Mouse (Mus musculus): ENCODE data around the gene Bnip1. TPM values are rescaled to one million over a fixed set of nuclear protein-coding genes. Genes with fewer than 3 reads are reported as not detected.

The Bnip1 gene
- polyA plus RNA-seq, 1 experiment from 2014 or later, result 64.2 TPM

- Histone ChIP-seq H3K27me3 (ENCODE audit: control insufficient read depth, insufficient read depth, low read depth, low read length) (no peaks in the 10 kb centered on the region), H3K9ac (ENCODE audit: low read depth, low read length) (no peak overlapping the region), H3K36me3 (ENCODE audit: control insufficient read depth, insufficient read depth, low read length) (no peaks in the 10 kb centered on the region), H3K4me3 (ENCODE audit: low read depth, low read length) (no peak overlapping the region), H3K27ac (ENCODE audit: low read length) (no peak overlapping the region), H3K4me1 (ENCODE audit: control insufficient read depth, insufficient read depth, low read length) (peaks cover 10% of the 10 kb centered on the region), H3K4me2 (ENCODE audit: low read length) (no peak overlapping the region), H3K9me3 (replicated peaks; ENCODE audit: control insufficient read depth, low read length, poor library complexity, severe bottlenecking) (no peaks in the 10 kb centered on the region)
- WGBS, result 88% methylated on average over 4 of the region's 4 CpGs
- no peak for ATAC-seq
Measured at GRCm38 (mm10) chr17:26778001-26778400, 2.9 kb upstream of the Bnip1 start.

GRCm38 (mm10) chr17:26778430-26779100 lies 2.3 kb upstream of the Bnip1 start:
- WGBS, result 97% methylated on average over 3 of the region's 3 CpGs

GRCm38 (mm10) chr17:26779471-26779870 lies 1.4 kb upstream of the Bnip1 start:
- Histone ChIP-seq H3K27me3 (ENCODE audit: control insufficient read depth, insufficient read depth, low read depth, low read length) (no peaks in the 10 kb centered on the region), H3K27ac (ENCODE audit: low read length) (no peak overlapping the region), H3K36me3 (ENCODE audit: control insufficient read depth, insufficient read depth, low read length) (peaks cover 8% of the 10 kb centered on the region; the same call in 1 of the 2 replicates), H3K9me3 (replicated peaks; ENCODE audit: control insufficient read depth, low read length, poor library complexity, severe bottlenecking) (no peaks in the 10 kb centered on the region), H3K9ac (ENCODE audit: low read depth, low read length) (no peak overlapping the region), H3K4me2 (ENCODE audit: low read length) (no peak overlapping the region), H3K4me1 (ENCODE audit: control insufficient read depth, insufficient read depth, low read length) (peaks cover 10% of the 10 kb centered on the region), H3K4me3 (ENCODE audit: low read depth, low read length) (no peak overlapping the region)
- no peak for ATAC-seq
- WGBS, result 86% methylated on average over 2 of the region's 2 CpGs

More at GRCm38 (mm10) chr17:26778430-26779100, 2.3 kb upstream of the Bnip1 start:
- Histone ChIP-seq H3K9ac (ENCODE audit: low read depth, low read length) (no peak overlapping the region), H3K27ac (ENCODE audit: low read length) (no peak overlapping the region), H3K4me2 (ENCODE audit: low read length) (no peak overlapping the region), H3K4me1 (ENCODE audit: control insufficient read depth, insufficient read depth, low read length) (peaks cover 10% of the 10 kb centered on the region), H3K9me3 (replicated peaks; ENCODE audit: control insufficient read depth, low read length, poor library complexity, severe bottlenecking) (no peaks in the 10 kb centered on the region), H3K27me3 (ENCODE audit: control insufficient read depth, insufficient read depth, low read depth, low read length) (no peaks in the 10 kb centered on the region), H3K4me3 (ENCODE audit: low read depth, low read length) (no peak overlapping the region), H3K36me3 (ENCODE audit: control insufficient read depth, insufficient read depth, low read length) (peaks cover 2% of the 10 kb centered on the region; the same call in 1 of the 2 replicates)
- no peak for ATAC-seq

DNA sequence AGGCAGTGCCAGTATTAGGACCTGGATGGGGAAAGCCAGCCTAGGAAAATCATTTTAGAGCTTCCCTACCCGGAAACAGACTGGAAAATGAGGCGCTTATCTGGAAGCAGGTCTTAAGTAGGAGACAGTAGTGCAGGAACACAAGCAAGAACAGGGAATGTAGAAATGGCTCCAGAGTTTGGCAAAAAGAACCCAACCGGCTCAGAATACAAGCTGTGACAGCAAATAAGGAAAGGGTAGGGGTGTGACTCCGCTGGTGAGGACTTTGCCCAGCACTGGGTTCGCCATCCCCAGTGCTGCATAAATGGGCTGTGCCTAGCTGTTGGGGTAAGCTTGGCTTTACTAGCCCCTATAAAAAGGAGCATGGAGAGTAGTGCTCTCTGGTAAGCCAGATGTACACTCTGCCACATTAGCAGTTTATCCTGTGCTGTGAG lies 761 bp downstream of the Bnip1 start:
- Histone ChIP-seq H3K4me2 (ENCODE audit: low read length) (peak overlapping the region; percentile 92), H3K9ac (ENCODE audit: low read depth, low read length) (peak overlapping the region; percentile 80), H3K27ac (ENCODE audit: low read length) (peak overlapping the region; percentile 80; the same call in 1 of the 2 replicates), H3K4me3 (ENCODE audit: low read depth, low read length) (peak overlapping the region; percentile 81), H3K36me3 (ENCODE audit: control insufficient read depth, insufficient read depth, low read length) (peaks cover 15% of the 10 kb centered on the region; the same call in 1 of the 2 replicates), H3K9me3 (replicated peaks; ENCODE audit: control insufficient read depth, low read length, poor library complexity, severe bottlenecking) (no peaks in the 10 kb centered on the region), H3K4me1 (ENCODE audit: control insufficient read depth, insufficient read depth, low read length) (peaks cover 10% of the 10 kb centered on the region), H3K27me3 (ENCODE audit: control insufficient read depth, insufficient read depth, low read depth, low read length) (no peaks in the 10 kb centered on the region)
- no peak for ATAC-seq
- WGBS, result 26% methylated on average over 5 of the region's 5 CpGs

- 95% methylated on average over 8 of the region's 8 CpGs for WGBS
- H3K36me3 ChIP-seq (ENCODE audit: control insufficient read depth, insufficient read depth, low read length), result peaks cover 27% of the 10 kb centered on the region
- H3K9ac ChIP-seq (ENCODE audit: low read depth, low read length), result no peak overlapping the region
- ATAC-seq, result no peak
- no peaks in the 10 kb centered on the region for H3K27me3 ChIP-seq (ENCODE audit: control insufficient read depth, insufficient read depth, low read depth, low read length)
- H3K4me1 ChIP-seq (ENCODE audit: control insufficient read depth, insufficient read depth, low read length), result peaks cover 10% of the 10 kb centered on the region
- no peaks in the 10 kb centered on the region for H3K9me3 ChIP-seq (replicated peaks; ENCODE audit: control insufficient read depth, low read length, poor library complexity, severe bottlenecking)
- no peak overlapping the region for H3K27ac ChIP-seq (ENCODE audit: low read length)
- H3K4me3 ChIP-seq (ENCODE audit: low read depth, low read length), result no peak overlapping the region
- H3K4me2 ChIP-seq (ENCODE audit: low read length), result no peak overlapping the region
Measured at GRCm38 (mm10) chr17:26784525-26784924, 3.7 kb downstream of the Bnip1 start.

DNA sequence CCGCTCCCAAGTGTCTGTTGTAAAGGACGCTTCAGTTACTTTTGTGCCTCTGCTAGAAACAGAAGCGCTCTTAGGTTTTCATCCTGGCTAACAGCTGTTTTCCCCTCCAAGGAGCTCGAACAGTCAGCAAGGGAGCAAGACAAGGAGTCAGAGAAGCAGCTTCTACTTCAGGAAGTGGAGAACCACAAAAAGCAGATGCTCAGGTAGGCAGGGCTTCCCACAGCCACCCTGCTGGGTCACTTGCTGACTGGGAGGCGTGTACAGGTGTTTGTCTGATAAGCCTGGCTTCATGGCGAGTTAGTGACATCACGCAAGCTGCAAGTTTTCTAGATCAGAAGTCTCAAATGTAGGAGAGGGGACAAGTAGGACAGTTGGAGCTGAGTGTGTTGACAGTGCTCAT lies 5.7 kb downstream of the Bnip1 start:
- Histone ChIP-seq H3K27ac (ENCODE audit: low read length) (no peak overlapping the region), H3K4me3 (ENCODE audit: low read depth, low read length) (no peak overlapping the region), H3K27me3 (ENCODE audit: control insufficient read depth, insufficient read depth, low read depth, low read length) (no peaks in the 10 kb centered on the region), H3K36me3 (ENCODE audit: control insufficient read depth, insufficient read depth, low read length) (peaks cover 41% of the 10 kb centered on the region), H3K9me3 (replicated peaks; ENCODE audit: control insufficient read depth, low read length, poor library complexity, severe bottlenecking) (no peaks in the 10 kb centered on the region), H3K9ac (ENCODE audit: low read depth, low read length) (no peak overlapping the region), H3K4me1 (ENCODE audit: control insufficient read depth, insufficient read depth, low read length) (peaks cover 6% of the 10 kb centered on the region), H3K4me2 (ENCODE audit: low read length) (no peak overlapping the region)
- no peak for ATAC-seq
- 92% methylated on average over 7 of the region's 7 CpGs for WGBS

GRCm38 (mm10) chr17:26788986-26789385 lies 8.1 kb downstream of the Bnip1 start:
- H3K4me1 ChIP-seq (ENCODE audit: control insufficient read depth, insufficient read depth, low read length), result no peaks in the 10 kb centered on the region
- no peak overlapping the region for H3K4me3 ChIP-seq (ENCODE audit: low read depth, low read length)
- no peak overlapping the region for H3K9ac ChIP-seq (ENCODE audit: low read depth, low read length)
- H3K4me2 ChIP-seq (ENCODE audit: low read length), result no peak overlapping the region
- peaks cover 42% of the 10 kb centered on the region for H3K36me3 ChIP-seq (ENCODE audit: control insufficient read depth, insufficient read depth, low read length)
- ATAC-seq, result no peak
- H3K27me3 ChIP-seq (ENCODE audit: control insufficient read depth, insufficient read depth, low read depth, low read length), result no peaks in the 10 kb centered on the region
- H3K9me3 ChIP-seq (replicated peaks; ENCODE audit: control insufficient read depth, low read length, poor library complexity, severe bottlenecking), result no peaks in the 10 kb centered on the region
- H3K27ac ChIP-seq (ENCODE audit: low read length), result no peak overlapping the region
- whole genome bisulfite sequencing, result 96% methylated on average over 8 of the region's 8 CpGs

GRCm38 (mm10) chr17:26789460-26790268 lies 8.8 kb downstream of the Bnip1 start:
- no peaks in the 10 kb centered on the region for H3K4me1 ChIP-seq (ENCODE audit: control insufficient read depth, insufficient read depth, low read length)
- ATAC-seq, result no peak
- no peak overlapping the region for H3K4me2 ChIP-seq (ENCODE audit: low read length)
- WGBS, result 94% methylated on average over 8 of the region's 8 CpGs
- H3K36me3 ChIP-seq (ENCODE audit: control insufficient read depth, insufficient read depth, low read length), result peaks cover 37% of the 10 kb centered on the region
- H3K27ac ChIP-seq (ENCODE audit: low read length), result no peak overlapping the region
- no peaks in the 10 kb centered on the region for H3K9me3 ChIP-seq (replicated peaks; ENCODE audit: control insufficient read depth, low read length, poor library complexity, severe bottlenecking)
- H3K9ac ChIP-seq (ENCODE audit: low read depth, low read length), result no peak overlapping the region
- no peaks in the 10 kb centered on the region for H3K27me3 ChIP-seq (ENCODE audit: control insufficient read depth, insufficient read depth, low read depth, low read length)
- no peak overlapping the region for H3K4me3 ChIP-seq (ENCODE audit: low read depth, low read length)

Measured in midbrain, embryonic 16.5 days (tissue).